Mouse (Mus musculus) lung, adult 18-20 months (tissue): Measurements from ENCODE around the gene Lag3.

Experiments used
- DNase-seq, 2 experiments: peaks; one replicate each; pipeline ENCODE4 v3.0.0; 2022; ENCODE audit warnings: mixed read lengths in 2 of 2

Lag3 gene

DNA sequence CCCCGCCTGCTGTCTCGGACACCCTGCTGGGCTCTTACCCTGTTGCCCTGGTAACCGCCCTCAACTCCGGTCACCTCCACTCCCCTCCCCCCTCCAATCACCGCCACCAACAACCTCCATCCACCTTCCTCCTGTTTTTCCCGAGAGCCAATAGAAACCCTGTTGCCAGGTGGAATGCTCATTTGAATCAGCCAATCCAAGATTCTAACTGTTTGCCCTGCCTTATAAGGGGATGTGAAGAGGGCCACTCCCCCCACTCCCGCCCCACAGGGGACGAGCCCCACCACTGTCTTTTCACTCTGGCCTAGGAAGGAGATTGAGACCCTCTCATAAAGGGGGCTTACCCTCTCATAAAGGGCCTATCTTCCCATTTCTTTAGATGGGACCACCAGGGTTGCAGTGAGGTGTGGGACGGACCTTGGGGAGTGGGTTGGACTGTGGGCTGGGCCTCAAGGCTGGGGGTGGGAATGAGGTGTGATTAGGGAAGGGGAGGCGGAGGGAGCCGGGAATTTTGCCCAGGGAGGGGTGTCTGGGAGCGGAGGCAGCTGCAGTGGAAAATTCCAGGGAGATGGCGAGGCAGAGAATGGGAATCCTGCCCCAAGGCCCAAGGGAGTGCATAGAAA, 8.3 kb upstream of the Lag3 start, which contains the start of gene Ptms:
Ptms (minus strand) TSS at position 409 of the 623 bp plus-strand sequence.
- DNase-seq, result peak; percentile 97 to 99

DNA sequence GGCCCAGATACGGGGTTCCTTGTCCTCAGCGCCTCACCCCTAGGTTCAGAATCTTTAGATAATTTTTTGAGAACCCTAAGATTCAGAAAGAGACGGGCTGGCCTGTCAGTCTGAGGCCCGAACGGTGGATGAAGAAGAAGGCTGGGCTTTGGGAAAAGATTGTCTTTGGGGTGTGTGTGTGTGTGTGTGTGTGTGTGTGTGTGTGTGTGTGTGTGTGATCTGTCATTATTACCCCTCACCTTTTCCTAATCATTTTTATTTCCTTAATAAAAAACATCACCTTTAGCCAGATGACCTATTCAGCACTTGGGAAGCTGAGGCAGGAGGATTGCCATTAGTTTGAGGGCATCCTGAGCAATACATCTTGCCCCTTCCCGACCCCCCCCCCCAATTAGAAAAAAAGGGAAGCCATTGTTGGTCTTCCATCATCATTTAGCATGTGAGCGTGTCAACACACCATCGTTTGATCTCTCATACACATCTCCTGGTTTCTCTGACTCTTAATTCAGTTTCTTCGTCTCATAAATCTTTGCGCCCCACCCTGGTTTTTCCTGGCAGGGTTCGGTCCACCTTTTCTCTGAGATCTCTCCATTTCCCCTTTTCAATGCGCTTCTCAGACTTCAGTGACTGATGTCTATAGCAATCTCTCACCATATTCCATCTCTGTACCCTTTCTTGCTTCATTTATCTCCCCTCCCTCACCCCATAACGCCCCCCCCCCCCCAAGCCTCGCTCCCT, 7.6 kb upstream of the Lag3 start:
- no peak for DNase-seq

DNA sequence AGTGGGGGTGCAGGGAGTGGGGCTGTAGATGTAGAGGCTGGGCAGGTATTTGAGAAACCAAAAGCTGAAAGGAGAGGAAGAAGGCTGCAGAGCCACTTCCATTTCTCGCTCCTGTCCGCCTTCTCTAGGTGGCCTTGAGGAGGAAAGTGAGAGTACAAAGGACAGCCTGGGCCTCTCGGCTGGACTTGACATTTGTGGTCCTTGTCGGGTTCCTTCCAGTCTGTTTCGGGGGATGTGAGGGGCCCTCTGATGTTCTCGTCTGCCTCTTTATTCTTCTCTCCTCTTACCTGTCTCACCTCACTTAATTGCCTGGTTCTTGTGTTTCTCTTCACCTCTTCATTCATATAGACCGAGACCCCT, 6.8 kb upstream of the Lag3 start:
- no peak for DNase-seq

DNA sequence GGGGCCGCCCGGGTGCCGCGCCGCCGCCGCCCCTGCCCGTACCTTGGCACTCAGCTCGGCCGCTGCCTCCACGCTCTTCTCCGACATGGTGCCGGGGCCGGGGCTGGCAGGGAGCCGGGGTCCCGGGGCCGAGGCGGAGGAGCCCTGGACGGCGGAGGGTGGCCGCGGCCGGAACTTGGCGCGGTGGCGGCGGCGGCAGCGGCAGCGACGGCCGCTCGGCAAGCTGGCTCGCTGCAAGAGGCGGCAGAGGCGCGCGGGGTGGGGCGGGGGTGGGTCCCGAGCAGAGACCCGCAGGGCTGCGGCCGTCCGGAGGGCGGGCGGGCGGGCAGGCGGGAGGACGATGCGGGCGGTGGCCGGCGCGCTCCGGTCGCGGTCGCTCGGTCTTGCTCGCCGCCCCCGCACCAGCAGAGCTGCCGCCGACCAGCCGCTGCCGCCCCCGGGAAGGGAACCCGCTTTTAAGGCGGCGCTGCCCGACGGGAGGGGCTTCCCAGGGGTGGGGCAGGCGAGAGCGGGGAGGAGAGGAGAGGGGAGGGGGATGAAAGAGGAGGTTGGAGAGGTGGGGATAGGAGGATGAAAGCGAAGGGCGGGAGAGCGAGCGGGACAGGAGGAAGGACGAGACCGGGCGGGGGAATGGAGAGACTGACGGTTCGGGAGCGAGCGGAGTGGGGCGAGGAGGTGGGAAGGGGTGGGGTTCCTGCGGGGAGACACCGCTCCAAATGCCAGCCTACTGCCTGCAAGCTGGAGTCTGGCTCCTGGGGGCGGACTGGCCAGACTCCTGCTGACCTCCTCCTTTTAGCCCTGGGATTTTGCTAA, 6.2 kb upstream of the Lag3 start:
- DNase-seq, result peak; percentile 95 to 97

DNA sequence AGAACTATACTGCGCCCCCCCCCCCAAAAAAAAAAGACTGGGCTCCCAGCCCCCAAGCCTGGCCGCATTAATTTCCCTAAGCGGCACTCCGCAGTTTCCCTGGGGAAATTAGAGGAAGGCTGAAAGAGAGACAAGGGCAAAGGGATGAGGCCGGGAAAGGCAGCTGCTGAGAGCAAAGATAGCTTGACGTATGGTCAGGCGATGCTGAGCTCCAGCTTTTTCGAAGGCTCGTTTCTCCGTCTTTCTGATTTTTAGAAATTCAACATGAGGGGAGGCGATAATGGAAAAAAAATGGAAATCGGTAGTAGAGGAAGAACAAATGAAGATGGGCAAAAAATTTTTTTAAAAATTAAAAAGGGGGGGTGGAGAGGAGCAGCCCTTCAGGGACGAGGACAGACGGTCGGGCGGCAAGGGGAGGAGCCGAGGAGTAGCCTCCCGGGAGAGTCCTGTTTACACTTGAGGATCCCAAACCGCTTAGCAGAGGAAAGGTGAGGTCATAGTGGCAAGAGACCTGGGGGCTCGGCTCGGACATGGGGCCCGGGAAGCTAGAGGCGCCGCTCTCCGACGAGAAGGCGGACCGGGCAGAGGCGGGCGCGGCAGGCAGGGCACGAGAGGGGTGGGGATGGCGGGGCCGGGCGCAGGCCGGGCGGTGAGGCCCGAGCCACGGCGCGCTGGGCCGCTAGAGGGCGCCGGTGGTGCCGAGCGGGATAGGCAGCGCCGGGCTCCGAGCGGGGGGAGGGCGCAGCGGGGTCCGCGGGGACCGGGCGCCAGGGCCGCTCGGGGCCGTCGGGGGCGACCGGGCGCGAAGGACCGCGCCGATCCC, 5.4 kb upstream of the Lag3 start:
- DNase-seq, result peak; percentile 88 to 92

DNA sequence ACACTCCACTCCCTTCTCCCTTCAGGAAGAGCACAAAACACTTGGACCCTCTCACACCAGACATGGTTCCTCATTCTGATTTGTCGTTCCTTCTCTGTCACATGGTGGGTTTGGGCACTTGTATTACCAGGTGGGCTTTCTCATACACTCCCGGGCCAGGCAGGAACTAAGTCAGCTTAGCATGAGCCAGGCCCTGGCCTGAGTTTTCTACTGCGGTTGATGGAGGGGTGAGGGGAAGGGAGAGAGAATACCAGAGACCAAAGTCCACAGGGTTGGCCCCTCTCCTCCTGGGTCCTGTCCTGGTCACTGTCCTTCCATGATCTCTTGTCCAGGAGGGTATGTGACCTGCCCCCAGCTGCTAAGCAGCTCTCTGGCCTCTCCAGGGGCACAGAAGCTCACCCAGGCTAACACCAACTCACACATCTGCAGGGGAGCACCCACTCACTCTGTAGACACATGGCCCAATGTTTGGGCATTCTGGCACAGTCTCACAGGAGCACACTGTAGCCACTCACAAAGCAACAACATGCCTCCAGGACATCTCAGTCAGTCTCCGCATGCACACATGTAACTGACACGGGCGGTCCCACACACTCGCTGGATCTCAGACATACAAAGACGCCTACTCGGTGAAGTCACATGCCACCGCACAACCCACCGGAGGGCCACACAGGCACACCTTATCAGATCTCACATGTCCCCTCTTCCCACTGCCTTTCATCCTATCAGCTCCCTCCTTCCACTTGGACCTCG, 4.6 kb upstream of the Lag3 start:
- no peak for DNase-seq

DNA sequence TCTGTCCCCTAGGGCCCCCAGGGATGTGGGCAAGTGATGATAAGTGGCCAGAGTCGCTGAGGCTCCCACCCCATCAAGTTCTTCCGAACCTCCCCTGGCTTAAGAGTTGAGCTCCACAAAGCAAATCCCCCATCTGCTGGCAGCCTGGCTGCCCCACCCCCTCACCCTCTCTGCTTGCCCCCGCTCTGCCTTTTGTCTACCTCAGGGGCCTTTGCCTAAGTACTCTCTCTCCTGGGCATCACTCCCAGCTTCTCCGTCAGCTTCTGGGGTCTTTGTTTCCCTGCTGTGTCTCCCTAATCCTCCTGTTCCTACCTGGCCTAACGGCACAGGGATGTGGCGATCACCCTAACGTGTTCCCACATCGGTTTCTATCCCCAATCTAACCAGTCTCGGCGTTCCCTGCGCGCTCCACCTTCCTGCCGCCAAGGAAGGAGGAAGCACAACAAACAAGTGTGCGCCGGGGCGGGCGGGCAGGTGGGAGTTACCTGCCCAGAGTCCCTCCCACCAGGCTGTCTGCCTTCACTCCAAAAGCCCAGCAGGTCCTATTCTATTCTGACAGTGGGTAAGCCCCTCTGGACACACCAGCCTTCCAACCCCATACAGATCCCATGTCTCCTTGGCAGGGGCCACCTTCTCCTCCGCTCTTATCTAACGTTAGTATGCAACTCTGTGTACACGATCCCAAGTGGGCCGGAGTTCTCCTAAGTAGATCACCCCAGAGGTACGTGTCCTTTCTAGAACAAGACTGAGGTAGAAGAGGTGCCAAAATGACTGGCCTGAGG, 3.8 kb upstream of the Lag3 start:
- peak; percentile 68 to 77 for DNase-seq

DNA sequence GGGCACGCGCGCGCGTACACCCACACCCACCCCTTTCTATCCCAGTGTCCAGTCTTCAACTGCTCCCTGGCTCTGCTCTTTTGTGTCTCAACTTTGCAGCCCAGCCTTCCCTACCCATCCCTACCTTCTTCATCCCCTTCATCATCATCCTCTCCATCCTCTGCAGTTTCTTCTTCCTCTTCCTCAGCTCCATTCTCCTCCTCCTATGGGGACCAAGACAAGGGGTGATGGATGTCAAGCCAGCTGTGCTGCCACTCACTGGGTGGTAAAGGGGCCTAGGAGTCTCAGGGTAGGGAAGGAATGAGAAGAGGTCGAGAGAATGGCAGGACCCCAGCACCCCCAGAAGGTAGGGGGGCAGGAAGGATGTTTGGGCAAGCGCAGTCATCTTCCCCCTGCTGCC, 3.0 kb upstream of the Lag3 start:
- DNase-seq, result no peak

DNA sequence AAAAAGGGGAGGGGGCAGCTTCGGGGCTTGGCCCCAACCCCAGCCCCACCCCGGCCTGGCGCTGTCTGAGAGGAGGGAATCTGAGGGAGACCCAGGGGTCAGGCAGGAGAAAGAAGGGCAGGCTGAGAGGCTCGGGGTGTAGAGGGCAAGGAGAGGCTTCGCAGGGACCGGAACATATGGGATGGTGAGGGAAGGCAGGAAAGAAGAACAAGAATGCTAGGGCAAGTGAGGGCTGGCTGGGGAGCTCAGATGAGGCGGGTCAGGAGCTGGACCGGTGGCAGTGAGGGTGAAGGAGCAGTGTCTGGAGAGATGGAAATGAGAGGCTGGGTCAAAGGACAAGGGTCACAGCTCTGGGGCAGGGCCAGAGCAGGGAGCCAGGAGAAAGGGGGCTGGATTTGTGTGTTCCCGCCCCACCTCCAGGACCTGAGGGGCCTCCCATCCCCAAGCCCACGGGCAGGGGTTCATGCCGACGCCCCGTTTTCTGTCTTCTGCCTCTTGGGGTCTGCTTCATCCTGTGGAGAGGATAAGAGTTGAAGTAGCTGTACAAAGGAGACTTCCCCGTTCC, 2.3 kb upstream of the Lag3 start:
- DNase-seq, result no peak

DNA sequence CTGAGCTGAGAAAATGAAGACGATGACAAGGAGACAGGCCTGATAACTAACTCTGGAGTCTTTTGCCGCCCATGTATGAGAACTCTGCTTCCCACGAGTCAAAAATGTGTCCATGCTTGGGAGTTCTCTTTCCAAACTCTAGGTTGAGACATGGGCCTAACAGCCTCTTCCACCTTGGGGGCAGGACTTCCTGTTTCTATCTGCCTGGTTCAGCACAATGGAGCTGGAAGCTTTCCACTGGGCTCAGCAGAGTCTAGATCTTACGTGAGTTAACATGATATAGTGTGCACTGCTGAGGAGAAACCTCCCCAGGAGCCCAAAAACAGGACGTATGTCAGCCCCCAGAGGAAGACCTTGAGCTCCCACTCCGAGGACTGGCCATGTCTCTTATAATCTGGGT, 1.7 kb upstream of the Lag3 start:
- no peak for DNase-seq

DNA sequence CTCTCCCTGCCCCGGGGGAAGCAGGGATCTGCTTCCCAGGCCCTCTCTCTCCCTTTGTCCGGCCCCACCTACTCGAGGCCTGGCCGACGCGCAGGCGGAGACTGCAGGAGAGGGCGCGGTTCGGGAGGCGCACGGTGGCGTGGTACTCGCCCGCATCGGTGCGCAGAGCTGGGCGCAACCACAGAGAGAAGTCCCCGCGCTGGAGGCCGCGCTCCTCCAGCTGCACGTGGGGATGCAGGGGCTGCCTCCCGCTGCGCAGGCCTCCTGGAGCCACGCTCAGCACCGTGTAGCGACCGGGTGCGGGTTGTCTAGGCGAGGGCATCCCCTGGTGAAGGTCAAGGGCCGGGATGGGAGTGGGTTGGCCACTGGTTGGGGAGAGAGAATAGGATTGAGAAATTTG, 1.5 kb downstream of the Lag3 start:
- DNase-seq, result no peak

DNA sequence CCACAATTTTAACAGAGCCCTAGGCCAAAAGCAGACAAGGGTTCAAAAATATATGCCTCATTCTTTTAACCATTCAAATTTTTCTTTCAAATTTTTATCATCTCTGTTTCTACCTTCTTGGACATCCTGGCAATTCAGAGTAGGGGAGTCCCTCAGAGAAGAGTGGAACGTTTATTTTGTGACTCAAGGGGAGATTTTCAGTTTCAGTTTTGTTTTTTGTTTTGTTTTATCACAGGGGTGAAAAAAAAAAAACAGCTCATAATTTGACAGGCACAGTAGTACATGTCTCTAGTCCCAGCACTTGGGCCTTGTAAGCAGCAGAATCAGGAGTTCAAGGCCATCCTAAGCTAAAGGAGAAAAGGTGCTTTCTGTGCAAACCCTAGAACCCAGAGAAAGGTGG, 3.7 kb downstream of the Lag3 start:
- DNase-seq, result no peak

DNA sequence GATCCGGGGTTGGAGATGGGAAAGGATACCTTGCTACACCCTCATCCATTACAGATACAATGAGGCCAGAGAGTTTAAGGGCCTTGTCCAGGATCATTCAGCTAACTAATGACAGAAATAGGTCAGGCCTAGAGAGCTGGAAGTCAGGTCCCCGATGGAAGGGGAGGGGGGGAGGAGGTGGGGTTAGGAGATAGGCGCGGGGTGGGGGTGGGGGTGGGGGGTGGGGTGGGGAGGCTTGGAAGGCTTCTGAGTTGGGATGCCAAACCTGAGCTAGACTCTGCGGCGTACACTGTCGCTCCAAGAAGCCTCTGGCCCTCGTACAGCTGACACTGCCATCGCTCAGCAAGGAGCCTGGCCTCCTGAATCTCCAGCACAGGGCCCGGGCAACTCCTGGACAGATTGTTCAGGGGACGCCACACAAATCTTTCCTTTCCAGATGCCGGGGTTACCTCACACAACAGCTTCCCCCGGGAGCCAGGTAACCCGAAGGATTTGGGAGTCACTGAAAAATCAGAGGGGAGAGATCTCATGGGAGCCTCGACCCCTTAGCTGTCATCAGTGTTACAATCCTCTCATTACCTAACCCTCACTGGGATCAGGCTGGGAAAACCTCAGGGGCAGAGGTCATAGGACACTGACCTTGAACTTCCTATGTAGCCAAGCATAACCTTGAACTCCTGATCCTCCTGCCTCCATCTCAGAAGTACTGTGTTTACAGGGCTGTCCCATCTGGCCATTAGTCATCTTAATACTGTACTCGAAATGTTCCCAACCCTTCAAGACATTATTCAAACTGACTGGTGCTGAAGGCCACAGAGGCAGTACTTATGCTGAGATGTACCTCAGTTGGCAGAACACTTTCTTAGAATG, 6.3 kb downstream of the Lag3 start:
- DNase-seq, result no peak

DNA sequence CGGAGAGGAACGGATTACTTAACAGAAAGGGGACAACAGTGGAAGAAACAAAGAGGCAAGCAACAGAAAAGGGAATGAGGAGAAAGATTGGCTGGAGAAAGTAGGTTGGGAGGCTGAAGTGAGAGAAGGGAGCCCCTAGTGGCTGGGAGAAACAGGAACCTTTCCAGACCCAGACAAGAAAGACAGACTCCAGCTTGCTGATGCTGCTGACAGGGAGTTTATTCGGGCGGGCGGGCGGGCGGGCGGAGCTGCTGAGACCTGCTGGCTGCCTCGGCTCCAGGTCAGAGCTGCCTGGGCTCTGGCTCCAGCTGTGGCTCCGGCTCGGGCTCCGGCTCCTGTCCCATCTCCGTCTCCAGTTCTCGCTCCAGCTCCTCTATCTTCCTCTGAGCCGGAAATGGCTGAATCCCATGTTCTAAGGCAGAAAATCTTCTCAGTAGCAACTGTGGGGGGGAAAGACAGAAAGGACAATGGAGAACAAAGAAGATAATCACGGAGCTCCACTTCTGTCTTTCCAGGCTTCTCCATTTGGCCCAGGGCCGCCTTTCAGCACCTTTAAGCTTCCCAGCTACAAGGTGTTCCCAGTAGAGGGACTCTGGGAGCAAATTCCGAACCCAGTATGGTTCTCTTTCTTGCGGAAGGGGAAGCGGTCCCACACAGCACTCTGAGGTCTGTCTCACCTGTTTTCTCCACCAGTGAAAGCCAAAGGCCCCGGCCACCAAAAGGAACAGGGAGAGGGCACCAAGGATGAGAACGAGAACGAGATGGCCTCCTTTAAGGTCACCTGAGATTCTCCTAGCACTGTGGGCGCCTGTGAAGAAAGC, 7.1 kb downstream of the Lag3 start:
- peak; percentile 80 to 84 for DNase-seq

DNA sequence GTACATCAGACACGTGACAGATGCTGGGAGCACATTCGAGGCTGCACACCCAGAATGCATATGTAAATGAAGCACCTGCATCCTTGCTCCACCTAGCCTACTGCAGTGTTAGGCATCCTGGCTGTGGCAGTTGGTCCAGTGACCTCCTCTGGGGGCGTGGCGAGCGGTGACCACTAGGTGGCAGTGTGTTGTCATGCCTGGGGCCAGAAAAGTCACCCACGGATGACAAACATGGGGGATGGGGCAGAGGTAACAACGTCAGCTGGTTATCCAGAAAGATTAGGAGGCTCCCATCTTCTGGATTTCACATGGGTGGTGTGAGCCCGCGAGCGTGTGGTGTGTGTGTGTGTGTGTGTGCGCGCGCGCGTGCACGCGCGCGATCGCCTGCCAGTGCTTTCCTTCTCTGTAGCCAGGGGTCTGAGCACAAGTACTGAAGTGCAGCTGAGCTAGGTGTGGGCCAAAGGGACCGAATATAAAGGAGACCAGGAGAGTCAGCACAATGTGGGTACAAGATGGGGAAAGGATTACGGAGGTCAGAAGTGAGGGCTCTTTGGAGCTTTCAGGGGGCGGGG, 7.8 kb downstream of the Lag3 start:
- DNase-seq, result peak; percentile 95 to 97

DNA sequence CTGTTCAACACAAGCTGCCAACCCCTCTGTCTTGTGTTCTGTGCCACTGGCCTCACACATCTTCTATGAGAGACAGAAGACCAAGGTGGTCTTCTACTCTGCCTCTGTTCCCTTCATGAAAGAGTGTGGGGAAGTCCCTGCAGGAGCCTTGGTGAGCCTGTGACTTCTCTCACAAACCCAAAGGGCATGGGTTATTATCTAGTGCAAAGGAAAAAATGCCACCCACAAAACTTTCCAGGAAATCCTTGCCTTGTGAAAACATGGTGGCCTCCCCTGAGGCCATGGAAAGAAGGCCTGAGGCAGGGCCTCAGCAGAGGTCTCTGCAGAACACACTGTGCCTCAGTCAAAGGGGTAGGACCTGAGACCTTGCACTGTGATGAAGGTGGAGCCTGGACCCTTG, 9.7 kb downstream of the Lag3 start:
- no peak for DNase-seq

DNA sequence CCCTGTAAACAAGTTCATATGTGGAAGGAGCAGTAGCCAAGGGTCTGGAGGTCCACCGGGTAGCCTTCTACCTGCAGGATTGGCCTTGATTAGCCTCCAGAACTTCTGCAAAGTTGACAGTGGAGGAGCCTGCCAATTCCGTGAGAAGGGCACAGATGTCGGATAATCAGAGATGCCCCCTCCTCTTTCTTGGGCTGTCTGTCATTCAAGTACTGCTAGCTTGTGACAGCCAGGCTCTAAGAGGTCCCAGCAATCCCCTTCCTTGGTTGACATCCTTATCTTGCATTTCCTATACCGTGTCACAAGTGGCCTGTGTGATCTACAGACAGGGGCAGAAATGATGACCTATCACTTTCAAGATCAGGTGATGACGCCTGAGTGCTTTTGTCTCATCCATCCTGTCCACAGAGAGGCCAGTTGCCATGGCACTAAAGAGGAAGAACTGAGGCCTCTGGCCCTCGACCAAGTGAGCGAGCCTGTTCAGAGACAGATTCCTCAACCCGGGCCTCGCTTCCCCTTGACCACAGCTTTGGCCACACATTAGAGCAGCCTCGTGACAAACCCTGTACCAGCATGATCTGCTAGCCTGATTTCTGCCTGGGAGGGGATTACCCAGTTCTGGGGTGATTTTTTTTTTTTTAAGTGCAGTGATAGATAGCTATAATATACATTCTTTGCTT, 10.6 kb downstream of the Lag3 start:
- DNase-seq, result peak; percentile 57 to 69
